Mouse (Mus musculus): Measurements from ENCODE around the gene Myom1.

Gene Myom1

DNA sequence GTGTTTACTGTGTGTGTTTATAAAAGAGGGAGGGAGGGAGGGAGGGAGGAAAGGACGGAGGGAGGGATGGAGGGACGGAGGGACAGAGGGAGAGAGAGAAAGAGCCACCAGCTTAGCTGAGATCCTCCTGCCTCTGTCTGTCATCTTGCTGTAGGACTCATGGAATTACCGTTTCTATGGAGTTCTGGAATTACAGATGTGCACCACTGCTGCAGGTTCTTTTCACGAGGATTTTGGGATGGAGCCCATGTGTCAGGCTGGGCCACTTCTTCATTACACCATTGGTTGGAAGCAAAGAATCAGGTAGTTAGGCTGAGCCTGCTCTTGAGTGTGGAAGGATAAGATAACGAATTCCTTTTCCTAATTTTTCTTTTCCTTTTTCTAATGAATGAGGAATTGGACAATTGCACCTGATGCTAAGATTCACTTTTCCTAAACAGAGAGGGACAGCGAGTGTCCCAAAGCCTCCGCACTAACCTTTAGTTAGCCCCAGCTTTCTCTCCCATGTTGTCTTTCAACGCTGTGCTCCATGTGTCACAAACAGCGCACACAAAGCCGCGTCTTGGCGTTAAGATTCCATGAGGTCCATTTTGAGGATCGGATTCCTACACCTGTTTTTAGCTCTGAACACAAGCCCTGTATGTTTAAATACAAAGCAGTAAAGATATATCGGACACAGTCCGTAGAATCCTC, 16.3 kb downstream of the Myom1 start:
- no peak for DNase-seq

DNA sequence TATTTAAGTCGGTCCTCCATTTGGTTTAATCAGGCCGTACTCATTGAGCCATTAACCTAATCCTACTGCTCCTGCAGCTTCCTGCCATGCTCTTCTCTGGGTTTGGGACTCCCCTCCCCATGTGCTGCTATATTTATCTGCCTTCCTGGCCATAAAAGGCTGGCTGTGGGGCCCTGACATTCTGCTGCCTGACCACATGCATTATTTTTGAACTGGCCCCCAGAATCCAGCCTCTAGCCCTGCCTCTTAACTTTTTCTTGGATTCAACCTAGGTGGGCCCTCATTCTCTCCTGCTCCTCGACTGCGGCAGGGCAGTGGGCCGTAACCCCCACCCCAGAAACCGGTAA, 16.8 kb downstream of the Myom1 start:
- no peak for DNase-seq

DNA sequence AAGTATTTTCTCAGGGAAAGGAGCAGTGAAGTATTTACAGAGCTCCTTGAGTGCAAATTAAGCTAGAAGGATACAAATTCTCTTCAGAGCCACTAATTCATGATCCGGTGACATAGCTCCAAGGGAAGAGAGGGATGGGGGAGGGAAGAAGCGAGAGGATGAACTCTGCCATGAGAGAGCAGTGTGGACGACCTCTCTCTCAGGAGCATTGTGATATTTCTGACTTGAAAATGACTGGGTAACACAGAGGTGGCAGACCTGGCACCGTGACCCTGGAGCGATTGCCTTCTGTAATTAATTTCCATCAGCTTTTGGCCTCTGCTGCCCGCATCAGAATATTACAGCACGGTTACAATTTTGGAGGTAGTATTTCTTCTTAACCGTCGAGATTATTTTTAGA, 17.4 kb downstream of the Myom1 start:
- no peak for DNase-seq

DNA sequence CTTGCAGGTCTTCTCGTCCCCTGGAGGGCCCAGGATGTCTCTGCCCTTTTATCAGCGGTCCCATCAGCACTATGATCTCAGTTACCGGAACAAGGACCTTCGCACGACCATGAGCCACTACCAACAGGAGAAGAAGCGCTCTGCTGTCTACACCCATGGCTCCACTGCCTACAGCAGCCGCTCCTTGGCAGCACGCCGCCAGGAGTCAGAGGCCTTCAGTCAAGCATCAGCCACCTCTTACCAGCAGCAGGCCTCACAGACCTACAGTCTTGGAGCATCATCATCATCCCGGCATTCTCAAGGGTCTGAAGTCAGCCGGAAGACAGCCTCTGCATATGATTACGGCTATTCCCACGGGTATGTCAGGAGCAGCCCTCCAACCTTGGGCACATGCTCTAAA, 20.4 kb downstream of the Myom1 start:
- DNase-seq, result no peak

DNA sequence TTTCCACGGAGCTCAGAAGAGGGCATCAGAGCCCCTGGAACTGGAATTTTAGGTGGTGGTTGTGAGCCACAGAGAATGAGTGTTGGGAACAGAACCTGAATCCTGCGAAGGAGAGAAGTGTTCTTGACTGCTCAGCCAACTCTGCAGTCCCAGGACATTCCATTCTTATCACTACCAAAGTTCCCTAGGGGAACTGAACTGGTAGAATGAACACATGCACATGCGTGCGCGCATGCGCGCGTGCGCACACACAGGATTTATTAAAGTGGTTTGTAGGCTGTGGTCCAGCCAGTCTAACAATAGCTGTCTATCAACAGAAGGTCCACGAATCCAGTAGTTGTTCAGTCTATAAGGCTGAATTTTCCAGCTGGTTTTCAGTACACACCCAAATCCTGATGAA, 21.6 kb downstream of the Myom1 start:
- DNase-seq, result no peak

DNA sequence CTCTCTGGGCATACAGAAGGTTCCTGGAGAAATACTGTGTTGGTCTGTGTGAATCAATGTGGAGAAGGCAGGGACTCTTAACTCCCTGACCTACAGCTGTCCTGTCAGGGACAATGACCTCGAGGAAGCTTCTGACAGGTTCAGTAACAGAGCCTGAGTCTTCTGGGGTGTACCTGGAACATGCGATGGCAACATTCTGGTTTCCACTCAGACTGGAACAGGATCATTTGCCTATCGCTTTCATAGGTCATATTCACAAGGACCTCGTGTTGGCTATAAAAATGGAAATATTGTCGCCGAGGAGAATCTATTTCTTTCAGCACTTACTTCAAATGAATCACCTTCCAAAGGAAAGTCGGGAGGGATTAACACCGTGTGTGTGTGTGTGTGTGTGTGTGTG, 23.5 kb downstream of the Myom1 start:
- no peak for DNase-seq

DNA sequence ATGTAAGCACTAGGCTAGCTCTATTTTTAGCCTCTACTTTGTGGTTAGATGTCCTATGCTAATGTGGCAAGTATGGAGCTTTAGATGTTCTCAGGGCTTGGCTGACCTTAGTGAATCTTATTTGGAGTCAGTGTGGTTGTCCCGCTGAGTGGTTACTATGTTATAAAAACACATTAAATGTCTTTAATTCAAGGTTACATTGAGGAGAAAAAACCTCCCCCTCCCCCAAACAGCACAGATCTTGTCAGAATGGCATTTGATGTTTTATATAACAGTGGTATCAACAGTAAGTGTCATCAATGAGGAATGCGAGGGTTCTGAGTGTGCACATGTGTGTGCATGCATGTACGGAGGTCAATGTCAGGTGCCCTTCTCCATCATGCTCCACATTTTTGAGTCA, 24.8 kb downstream of the Myom1 start:
- no peak for DNase-seq

GRCm38 (mm10) chr17:71032719-71033118, 30.3 kb downstream of the Myom1 start:
- DNase-seq, result no peak

- DNase-seq, result no peak
Measured at GRCm38 (mm10) chr17:71034472-71034871, 32.0 kb downstream of the Myom1 start.

- no peak for DNase-seq
Measured at GRCm38 (mm10) chr17:71037188-71037587, 34.8 kb downstream of the Myom1 start.

- DNase-seq, result no peak
Measured at GRCm38 (mm10) chr17:71038812-71039211, 36.4 kb downstream of the Myom1 start.

- DNase-seq, result no peak
Measured at GRCm38 (mm10) chr17:71039851-71040581, 37.6 kb downstream of the Myom1 start.

- no peak for DNase-seq
Measured at GRCm38 (mm10) chr17:71040582-71040880, 38.1 kb downstream of the Myom1 start.

- no peak for DNase-seq
Measured at GRCm38 (mm10) chr17:71042645-71043044, 40.2 kb downstream of the Myom1 start.

GRCm38 (mm10) chr17:71045591-71045990, 43.2 kb downstream of the Myom1 start:
- no peak for DNase-seq

GRCm38 (mm10) chr17:71046856-71047255, 44.4 kb downstream of the Myom1 start:
- no peak for DNase-seq

DNA sequence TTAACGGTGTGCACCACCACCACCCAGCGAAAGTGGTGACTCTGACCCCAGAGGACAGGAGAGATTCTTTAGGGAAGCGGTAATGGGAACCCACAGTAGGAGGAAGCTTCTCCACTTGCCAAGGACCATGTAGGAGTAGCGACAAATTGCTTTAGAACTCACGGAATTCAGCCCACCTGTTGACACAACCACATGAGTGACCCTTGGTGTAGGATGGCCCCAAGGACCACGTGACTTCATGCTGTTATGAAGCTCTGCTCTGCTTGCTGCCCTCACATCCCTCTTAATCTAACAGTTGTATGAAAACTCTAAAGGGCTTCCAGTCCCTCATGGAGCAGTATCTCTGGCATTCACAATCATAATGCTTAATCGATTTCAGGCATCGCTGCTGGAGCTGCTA, 46.9 kb downstream of the Myom1 start:
- no peak for DNase-seq

DNA sequence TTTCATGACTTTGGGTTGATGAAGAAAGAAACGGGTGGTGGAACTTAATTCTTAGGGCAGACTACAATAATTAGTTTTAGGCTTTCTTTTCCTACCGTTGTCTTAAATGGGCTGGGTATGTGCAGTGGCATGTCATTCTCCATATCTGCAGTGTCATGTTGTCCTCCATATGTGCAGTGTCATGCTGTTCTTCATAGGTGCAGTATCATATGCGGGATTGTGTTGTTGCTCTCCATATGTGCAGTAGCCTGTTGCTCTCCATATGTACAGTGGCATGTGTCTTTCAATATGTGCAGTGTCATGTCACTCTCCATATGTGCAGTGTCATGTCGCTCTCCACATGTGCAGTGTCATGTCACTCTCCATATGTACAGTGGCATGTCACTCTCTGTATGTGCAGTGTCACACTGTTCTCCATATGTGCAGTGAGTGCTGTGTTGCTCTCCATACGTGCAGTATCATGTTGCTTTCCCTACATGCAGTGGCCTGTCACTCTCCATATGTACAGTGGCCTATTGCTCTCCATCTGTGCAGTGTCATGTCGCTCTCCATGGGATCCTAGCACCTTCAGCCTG, 50.8 kb downstream of the Myom1 start:
- DNase-seq, result no peak

DNA sequence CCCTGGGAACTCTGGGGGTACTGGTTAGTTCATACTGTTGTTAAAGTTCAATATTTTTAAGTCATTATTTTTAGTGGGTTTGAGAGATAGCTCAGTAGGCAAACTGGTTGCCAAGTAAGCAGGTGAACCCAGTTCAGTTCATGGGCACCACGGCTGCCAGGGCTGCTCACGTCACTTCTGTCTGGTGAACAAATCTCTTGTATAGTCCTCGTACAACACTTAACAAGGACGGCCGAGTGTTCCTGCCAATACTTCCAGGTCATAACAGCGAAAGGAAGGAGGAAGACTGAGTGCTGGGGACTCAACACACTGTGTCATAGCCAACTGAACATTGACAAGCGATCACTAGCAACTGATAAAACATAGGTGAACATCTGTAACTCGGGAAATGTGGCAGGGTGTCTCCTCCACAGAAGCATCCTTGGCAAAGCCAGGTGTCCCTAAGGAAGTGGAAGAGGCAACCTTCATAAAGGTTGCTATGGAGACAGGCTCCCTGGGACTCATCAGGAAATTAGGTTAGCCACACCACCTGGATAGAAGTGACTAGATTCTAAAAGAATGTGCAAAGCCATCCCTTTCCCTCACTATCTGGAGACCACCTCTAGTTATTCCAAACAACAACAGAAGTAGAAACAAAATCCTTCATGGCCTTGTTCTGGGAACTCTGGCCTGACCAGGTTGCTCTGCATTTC, 52.9 kb downstream of the Myom1 start:
- DNase-seq, result peak; percentile 10

DNA sequence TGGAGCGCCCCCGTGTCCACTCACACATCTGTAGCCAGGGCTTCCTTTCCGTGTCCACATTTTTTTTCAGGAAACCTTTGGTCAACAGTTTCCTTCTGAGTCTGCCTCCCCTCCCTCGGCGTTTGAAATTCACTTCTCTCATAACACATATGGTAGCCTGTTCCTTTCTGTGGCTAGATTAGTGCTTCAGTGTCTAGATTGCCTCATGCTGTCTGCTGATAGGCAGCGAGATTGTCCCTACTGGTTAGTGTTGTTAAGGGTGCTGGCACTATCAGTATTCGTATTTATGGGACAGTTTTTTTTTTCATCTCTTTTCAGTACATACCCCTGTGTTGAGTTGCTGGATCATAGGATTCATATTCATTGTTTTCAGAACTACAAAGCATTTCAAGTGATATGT, 54.0 kb downstream of the Myom1 start:
- DNase-seq, result no peak

GRCm38 (mm10) chr17:71057758-71058157, 55.3 kb downstream of the Myom1 start:
- DNase-seq, result no peak

DNA sequence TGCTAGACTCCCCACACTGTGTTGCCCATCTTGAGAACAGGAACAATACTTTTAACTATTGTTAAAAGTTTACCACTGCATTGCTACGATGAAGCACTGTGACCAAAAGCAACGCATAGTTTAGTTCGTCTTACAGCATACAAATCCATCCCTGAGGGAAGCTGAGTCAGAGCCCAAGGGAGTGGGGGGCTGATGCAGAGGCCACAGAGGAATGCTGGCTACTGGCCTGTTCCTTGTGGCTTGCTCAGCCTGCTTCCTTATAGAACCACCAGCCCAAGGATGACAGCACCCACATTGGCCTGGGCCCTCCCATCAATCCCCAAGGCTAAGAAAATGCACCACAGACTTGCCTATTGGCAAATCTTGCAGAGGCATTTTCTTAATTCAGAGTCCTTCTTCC, 56.8 kb downstream of the Myom1 start:
- no peak for DNase-seq

GRCm38 (mm10) chr17:71062049-71062560, 59.7 kb downstream of the Myom1 start:
- DNase-seq, result no peak

Data from cerebellum, adult 9-11 months (tissue).